Mouse (Mus musculus) regulatory T cell (primary cell): Measurements from ENCODE around the gene Shc4.

Experiments used
- in situ Hi-C: fragments of 300-600 bp; cut with MboI, MseI; formaldehyde crosslinking; loops from one replicate; pipeline ENCODE4 v1.15.1; 2025; ENCODE audit warnings: high pct_unique_total_duplicates

The Shc4 gene

DNA sequence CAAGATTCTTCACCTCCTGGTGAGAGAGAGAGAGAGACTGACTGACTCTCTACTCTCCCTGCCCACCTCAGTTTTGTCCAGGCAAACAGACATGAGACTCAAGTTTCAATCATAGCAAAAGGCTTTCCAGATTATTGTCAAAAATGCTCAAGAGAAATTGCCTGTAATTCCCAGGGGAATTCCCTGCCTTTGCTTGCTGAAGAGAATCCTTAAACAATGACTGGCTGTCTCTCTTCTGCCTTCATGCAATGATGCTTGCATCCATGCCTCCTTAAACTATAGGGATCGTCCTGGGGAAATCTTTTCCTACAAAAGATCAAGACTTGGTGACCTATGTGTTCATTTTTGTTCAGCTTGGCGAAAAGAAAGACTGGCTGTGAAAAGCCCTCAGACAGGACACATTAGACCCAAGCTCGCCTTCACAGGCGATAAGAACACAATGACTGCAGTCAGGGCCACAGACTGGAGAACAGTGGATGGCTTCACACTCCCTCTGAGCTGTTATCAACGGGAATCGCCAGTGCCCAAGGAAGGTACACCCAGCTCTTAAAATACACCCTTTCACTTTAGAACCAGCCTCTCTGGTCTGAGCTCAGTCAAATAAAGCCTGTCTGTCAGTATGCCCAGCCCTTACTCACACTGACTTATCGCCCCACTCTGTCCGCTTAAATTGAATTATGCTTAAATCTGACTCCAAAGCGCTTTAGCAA lies 38.4 kb downstream of the Shc4 start:
- in situ Hi-C loops: no loop called here

- in situ Hi-C loops: no loop called here
Observed at GRCm38 (mm10) chr2:125684559-125685440, 39.1 kb downstream of the Shc4 start.

- in situ Hi-C loops: no loop called here
Observed at GRCm38 (mm10) chr2:125683895-125684294, 40.1 kb downstream of the Shc4 start.

DNA sequence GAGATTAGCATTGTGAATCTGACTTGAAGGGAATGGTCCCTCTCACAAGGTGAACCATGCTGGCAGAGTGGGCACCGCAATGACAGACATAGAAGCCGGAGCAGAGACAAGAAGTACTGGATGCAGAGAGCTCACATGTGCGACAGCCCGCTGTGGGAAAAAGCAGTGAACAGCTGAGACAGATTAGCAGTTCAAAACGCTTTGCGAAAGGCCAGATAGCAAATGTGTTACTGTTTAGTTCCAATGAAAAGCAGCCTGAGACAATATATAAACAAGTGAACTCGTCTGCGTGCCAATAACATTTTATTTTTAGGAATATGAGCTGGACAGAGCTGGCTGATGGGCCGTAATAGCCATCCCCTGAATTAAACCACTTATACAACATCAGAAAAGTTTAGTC lies 42.1 kb downstream of the Shc4 start:
- in situ Hi-C loops: no loop called here

DNA sequence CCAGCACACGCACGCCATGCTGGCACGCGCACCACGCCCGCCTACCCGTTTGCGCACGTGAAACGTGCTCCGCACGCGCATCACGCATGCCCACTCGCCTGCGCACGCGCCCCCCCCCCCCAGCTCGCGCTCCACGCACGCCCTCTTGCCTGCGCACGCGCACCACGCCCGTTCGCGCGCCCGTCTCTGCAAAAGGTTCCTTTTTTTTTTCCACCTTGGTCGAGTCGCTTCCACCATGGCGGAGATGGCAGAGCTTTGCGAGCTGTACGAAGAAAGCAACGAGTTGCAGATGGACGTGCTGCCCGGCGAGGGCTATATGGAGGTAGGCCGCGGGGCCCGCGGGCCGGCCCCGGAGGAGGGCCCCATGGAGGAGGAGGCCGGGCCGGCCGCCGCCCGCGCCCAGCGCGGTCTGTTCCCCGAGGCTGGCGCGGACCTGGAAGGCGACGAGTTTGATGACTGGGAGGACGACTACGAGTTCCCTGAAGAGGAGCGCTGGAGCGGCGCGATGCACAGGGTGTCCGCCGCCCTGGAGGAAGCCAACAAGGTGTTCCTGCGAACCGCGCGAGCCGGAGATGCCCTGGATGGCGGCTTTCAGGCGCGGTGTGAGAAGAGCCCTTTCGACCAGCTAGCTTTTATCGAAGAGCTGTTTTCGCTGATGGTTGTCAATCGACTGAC lies 50.9 kb downstream of the Shc4 start, which contains the start of gene Eid1:
Eid1 (plus strand) TSS at position 139 of the 675 bp plus-strand sequence.
- in situ Hi-C loops: loop anchor here (25.0 kb wide), 1 partner anchor 164 kb away; no protein-coding TSS in a partner anchor

GRCm38 (mm10) chr2:125672568-125672956 lies 51.4 kb downstream of the Shc4 start:
- in situ Hi-C loops: loop anchor here (25.0 kb wide), 1 partner anchor 165 kb away; no protein-coding TSS in a partner anchor

DNA sequence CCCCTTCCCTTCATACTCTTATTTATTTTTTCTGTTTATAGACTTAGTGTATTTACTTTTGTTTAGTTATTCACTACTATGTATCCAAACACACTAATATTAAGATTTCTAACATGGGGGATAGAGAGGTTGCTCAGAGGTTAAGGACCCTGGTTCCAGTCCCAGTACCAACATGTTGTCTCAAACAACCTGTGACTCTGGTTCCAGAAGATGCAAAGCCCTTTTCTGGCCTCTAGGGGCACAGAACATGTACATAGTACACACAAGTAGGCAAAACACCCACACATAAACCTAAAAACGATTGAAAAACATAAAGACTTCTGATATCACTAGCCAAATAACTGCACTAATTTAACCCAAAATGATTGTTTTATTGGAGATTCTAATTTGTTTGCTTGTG lies 53.1 kb downstream of the Shc4 start:
- in situ Hi-C loops: loop anchor here (25.0 kb wide), 1 partner anchor 166 kb away; no protein-coding TSS in a partner anchor

DNA sequence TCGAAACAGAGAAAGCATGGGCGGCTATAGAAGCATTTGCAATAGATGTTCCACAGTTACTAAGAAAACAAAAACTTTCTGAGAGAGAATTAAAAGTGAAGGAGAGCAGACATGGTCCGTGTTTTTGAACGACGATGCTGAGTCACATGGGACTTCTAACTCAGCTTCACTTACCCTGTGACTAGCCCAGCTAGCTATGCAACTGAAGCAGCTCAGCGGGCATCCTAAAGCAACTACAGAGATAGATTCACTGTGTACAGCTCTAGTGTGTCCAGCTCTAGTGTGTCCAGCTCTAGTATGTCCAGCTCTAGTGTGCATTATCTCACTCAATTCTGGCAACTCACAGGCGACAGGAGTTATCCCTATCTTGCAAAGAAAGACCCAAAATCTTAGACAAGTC lies 56.2 kb downstream of the Shc4 start:
- in situ Hi-C loops: loop anchor here (25.0 kb wide), 1 partner anchor 170 kb away; no protein-coding TSS in a partner anchor

- in situ Hi-C loops: loop anchor here (25.0 kb wide), 1 partner anchor 170 kb away; no protein-coding TSS in a partner anchor
Observed at GRCm38 (mm10) chr2:125667184-125667583, 56.8 kb downstream of the Shc4 start.

DNA sequence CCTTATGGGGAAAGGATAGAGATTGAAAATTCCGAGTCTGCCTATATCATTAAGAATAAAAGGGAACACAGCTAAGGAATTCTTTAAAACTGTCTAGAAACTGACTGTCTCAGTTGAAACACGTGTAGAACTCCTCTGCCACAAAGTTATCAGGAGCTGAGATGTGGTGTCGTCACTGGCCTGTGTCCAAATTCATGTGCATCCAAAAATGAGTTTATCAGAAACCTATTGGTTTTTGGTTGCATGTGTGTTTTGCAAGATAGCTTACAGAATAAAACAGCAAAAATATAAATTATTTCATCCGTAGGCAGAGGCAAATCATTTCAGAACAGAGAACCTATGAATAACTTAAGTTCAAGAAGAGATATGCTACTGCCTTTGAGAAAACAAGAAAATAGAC lies 57.3 kb downstream of the Shc4 start:
- in situ Hi-C loops: loop anchor here (25.0 kb wide), 1 partner anchor 171 kb away; no protein-coding TSS in a partner anchor

GRCm38 (mm10) chr2:125665909-125666308 lies 58.0 kb downstream of the Shc4 start:
- in situ Hi-C loops: loop anchor here (25.0 kb wide), 1 partner anchor 171 kb away; no protein-coding TSS in a partner anchor

GRCm38 (mm10) chr2:125665213-125665612 lies 58.7 kb downstream of the Shc4 start:
- in situ Hi-C loops: loop anchor here (25.0 kb wide), 1 partner anchor 172 kb away; no protein-coding TSS in a partner anchor

- in situ Hi-C loops: loop anchor here (25.0 kb wide), 1 partner anchor 175 kb away; no protein-coding TSS in a partner anchor
Observed at GRCm38 (mm10) chr2:125662517-125662916, 61.4 kb downstream of the Shc4 start.

DNA sequence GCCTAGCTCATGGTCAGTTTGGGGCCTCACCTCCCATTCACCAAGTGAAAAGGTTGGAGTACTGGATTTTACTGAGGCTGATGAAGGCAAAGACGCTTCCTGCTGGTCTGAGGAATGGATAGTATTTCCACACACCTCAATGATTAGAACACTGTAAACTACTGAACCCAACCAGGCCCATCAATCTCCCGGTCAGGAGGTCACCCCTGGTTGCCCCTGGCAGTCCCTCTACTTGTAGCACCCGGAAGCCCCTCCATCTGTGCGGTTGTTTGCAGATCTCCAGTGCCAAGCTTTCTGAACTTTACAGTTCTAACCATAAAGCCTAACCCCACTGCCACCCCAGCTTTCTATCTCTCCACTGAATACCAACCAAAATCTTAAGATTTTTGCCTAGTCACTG lies 62.8 kb downstream of the Shc4 start:
- in situ Hi-C loops: loop anchor here (25.0 kb wide), 1 partner anchor 176 kb away; no protein-coding TSS in a partner anchor

- in situ Hi-C loops: loop anchor here (25.0 kb wide), 1 partner anchor 177 kb away; no protein-coding TSS in a partner anchor
Observed at GRCm38 (mm10) chr2:125660537-125661130, 63.3 kb downstream of the Shc4 start.

DNA sequence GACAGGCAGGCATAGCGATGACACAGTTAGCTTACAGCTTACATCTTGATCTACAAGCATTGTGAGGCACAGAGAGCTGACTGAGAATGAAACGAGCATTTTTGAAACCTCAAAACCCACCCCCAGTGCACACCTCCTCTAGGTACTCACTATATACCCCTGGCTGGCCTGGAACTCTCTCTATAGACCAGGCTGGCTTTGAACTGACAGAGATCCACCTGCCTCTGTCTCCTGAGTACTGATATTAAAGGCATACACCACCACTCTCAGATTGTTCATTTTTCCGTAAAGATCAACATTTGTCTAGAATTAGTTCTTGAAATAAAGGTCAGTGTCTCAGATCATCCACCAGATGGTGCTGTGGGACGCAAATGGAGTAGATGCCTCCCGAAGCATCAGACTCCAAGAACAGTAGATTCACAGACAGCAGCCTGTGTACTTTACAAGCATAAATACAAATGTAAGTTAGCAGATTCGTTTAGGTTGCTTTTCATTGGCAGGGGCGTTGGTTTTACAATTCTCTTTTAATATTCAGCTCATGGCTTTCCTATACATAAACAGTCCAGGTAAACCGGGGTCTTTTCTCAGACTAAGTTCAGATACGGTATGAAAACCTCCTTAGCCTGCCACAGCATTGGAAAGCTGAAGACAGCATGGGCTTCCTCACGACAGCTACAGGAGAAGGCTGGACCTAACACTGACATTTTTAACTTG lies 64.0 kb downstream of the Shc4 start:
- in situ Hi-C loops: loop anchor here (5.0 to 25.0 kb wide), 3 partner anchors 67 to 375 kb away; partner anchors contain the start of gene Fgf7

GRCm38 (mm10) chr2:125655391-125655790 lies 68.6 kb downstream of the Shc4 start:
- in situ Hi-C loops: loop anchor here (5.0 to 25.0 kb wide), 3 partner anchors 72 to 379 kb away; partner anchors contain the start of gene Fgf7

- in situ Hi-C loops: loop anchor here (10.0 to 25.0 kb wide), 2 partner anchors 184 to 382 kb away; partner anchors contain the start of gene Fgf7
Observed at GRCm38 (mm10) chr2:125653286-125653685, 70.7 kb downstream of the Shc4 start.

GRCm38 (mm10) chr2:125651563-125651962 lies 72.4 kb downstream of the Shc4 start:
- in situ Hi-C loops: loop anchor here (10.0 to 25.0 kb wide), 2 partner anchors 186 to 383 kb away; partner anchors contain the start of gene Fgf7
